Mouse (Mus musculus) intestine, embryonic 15.5 days (tissue): ENCODE measurements at regions not wholly inside any gene's neighbourhood (a gene's known extent, or its start where the extent isn't known, plus 50 kb on each side); places are given as distances from the start of the nearest gene placed in this dataset.

Source experiments
- ATAC-seq: fragments of 200-750 bp; cut with Nextera tagmentation; 2 replicates; pipeline ENCODE4 v1.8.0; 2017; ENCODE audit warnings: moderate TSS enrichment, moderate library complexity
- H3K27ac ChIP-seq: fragments of 300-500 bp; sonication (generic); 2 replicates; pipeline ENCODE4 v1.5.1; 2015; ENCODE audit warnings: mild to moderate bottlenecking, inconsistent platforms
- H3K27me3 ChIP-seq: fragments of 300-500 bp; sonication (generic); replicated peaks from 2 replicates; pipeline ENCODE4 v1.6.1; 2015; ENCODE audit warnings: inconsistent platforms
- H3K36me3 ChIP-seq: fragments of 300-500 bp; sonication (generic); 2 replicates; pipeline ENCODE4 v1.6.1; 2015; ENCODE audit warnings: inconsistent platforms
- H3K4me1 ChIP-seq: fragments of 300-500 bp; sonication (generic); replicated peaks from 2 replicates; pipeline ENCODE4 v1.6.1; 2015; ENCODE audit warnings: inconsistent platforms
- H3K4me2 ChIP-seq: fragments of 300-500 bp; sonication (generic); replicated peaks from 2 replicates; pipeline ENCODE4 v1.6.1; 2015; ENCODE audit warnings: mild to moderate bottlenecking, inconsistent platforms
- H3K4me3 ChIP-seq: fragments of 300-500 bp; sonication (generic); replicated peaks from 2 replicates; pipeline ENCODE4 v1.5.1; 2015; ENCODE audit warnings: inconsistent platforms
- H3K9ac ChIP-seq: fragments of 300-500 bp; sonication (generic); 2 replicates; pipeline ENCODE4 v1.6.1; 2015; ENCODE audit warnings: inconsistent platforms
- H3K9me3 ChIP-seq: fragments of 300-500 bp; sonication (generic); 2 replicates; pipeline ENCODE4 v1.6.1; 2016; ENCODE audit warnings: inconsistent platforms
- WGBS: fragments of 180-500 bp; shearing (Covaris S2); methylation state at CpG from one replicate; pipeline ENCODE4 v1.1.7; 2015; 5-methylcytosine and 5-hydroxymethylcytosine counted together

- H3K9me3 ChIP-seq, result no peaks in the 10 kb centered on the region
- H3K4me1 ChIP-seq, result no peaks in the 10 kb centered on the region
- H3K9ac ChIP-seq, result no peak overlapping the region
- H3K4me3 ChIP-seq, result no peak overlapping the region
- no peaks in the 10 kb centered on the region for H3K36me3 ChIP-seq
- 40% methylated on average over 7 of the region's 7 CpGs for WGBS
- H3K27me3 ChIP-seq, result no peaks in the 10 kb centered on the region
- H3K4me2 ChIP-seq, result no peak overlapping the region
- no peak overlapping the region for H3K27ac ChIP-seq
- ATAC-seq, result no peak
These were observed 549.8 kb downstream of the Nfib start for GRCm38 (mm10) chr4:82155642-82156320.

- 88% methylated on average over 9 of the region's 9 CpGs for WGBS
- H3K27me3 ChIP-seq, result no peaks in the 10 kb centered on the region
These were observed 551.5 kb downstream of the Nfib start for GRCm38 (mm10) chr4:82154021-82154555.

GRCm38 (mm10) chr4:82153604-82154003 is 551.9 kb downstream of the Nfib start:
- Histone ChIP-seq H3K27me3 (no peaks in the 10 kb centered on the region), H3K4me1 (no peaks in the 10 kb centered on the region), H3K9ac (no peak overlapping the region), H3K9me3 (no peaks in the 10 kb centered on the region), H3K27ac (no peak overlapping the region), H3K4me3 (no peak overlapping the region), H3K36me3 (no peaks in the 10 kb centered on the region), H3K4me2 (no peak overlapping the region)
- ATAC-seq, result no peak
- 78% methylated on average over 5 of the region's 5 CpGs for WGBS

More at GRCm38 (mm10) chr4:82154021-82154555, 551.5 kb downstream of the Nfib start:
- Histone ChIP-seq H3K36me3 (no peaks in the 10 kb centered on the region), H3K9me3 (no peaks in the 10 kb centered on the region), H3K4me1 (no peaks in the 10 kb centered on the region), H3K9ac (no peak overlapping the region), H3K27ac (no peak overlapping the region), H3K4me3 (no peak overlapping the region), H3K4me2 (no peak overlapping the region)
- ATAC-seq, result no peak

GRCm38 (mm10) chr4:82149957-82150356 is 555.6 kb downstream of the Nfib start:
- Histone ChIP-seq H3K4me1 (no peaks in the 10 kb centered on the region), H3K9me3 (no peaks in the 10 kb centered on the region), H3K36me3 (no peaks in the 10 kb centered on the region), H3K4me2 (no peak overlapping the region), H3K9ac (no peak overlapping the region), H3K4me3 (no peak overlapping the region), H3K27me3 (no peaks in the 10 kb centered on the region), H3K27ac (no peak overlapping the region)
- WGBS, result 66% methylated on average over 1 of the region's 1 CpGs
- ATAC-seq, result no peak

GRCm38 (mm10) chr4:82148129-82149064 is 557.2 kb downstream of the Nfib start:
- Histone ChIP-seq H3K4me1 (no peaks in the 10 kb centered on the region), H3K9me3 (no peaks in the 10 kb centered on the region), H3K9ac (no peak overlapping the region), H3K27me3 (no peaks in the 10 kb centered on the region), H3K4me2 (no peak overlapping the region), H3K27ac (no peak overlapping the region), H3K36me3 (no peaks in the 10 kb centered on the region), H3K4me3 (no peak overlapping the region)
- 51% methylated on average over 6 of the region's 6 CpGs for WGBS
- ATAC-seq, result no peak

GRCm38 (mm10) chr4:82142391-82142790 is 563.2 kb downstream of the Nfib start:
- no peak overlapping the region for H3K9ac ChIP-seq
- H3K4me3 ChIP-seq, result no peak overlapping the region
- no peak overlapping the region for H3K4me2 ChIP-seq
- ATAC-seq, result no peak
- no peaks in the 10 kb centered on the region for H3K36me3 ChIP-seq
- WGBS, result 69% methylated on average over 3 of the region's 3 CpGs
- no peaks in the 10 kb centered on the region for H3K9me3 ChIP-seq
- H3K4me1 ChIP-seq, result no peaks in the 10 kb centered on the region
- no peak overlapping the region for H3K27ac ChIP-seq
- no peaks in the 10 kb centered on the region for H3K27me3 ChIP-seq

- Histone ChIP-seq H3K36me3 (no peaks in the 10 kb centered on the region), H3K4me1 (no peaks in the 10 kb centered on the region), H3K9ac (no peak overlapping the region), H3K27me3 (no peaks in the 10 kb centered on the region), H3K27ac (no peak overlapping the region), H3K9me3 (no peaks in the 10 kb centered on the region), H3K4me3 (no peak overlapping the region), H3K4me2 (no peak overlapping the region)
- no peak for ATAC-seq
- WGBS, result 93% methylated on average over 6 of the region's 6 CpGs
These were observed 565.7 kb downstream of the Nfib start for GRCm38 (mm10) chr4:82139806-82140205.

- Histone ChIP-seq H3K4me1 (no peaks in the 10 kb centered on the region), H3K36me3 (no peaks in the 10 kb centered on the region), H3K9me3 (no peaks in the 10 kb centered on the region), H3K27ac (no peak overlapping the region), H3K4me2 (no peak overlapping the region), H3K27me3 (no peaks in the 10 kb centered on the region), H3K9ac (no peak overlapping the region), H3K4me3 (no peak overlapping the region)
- WGBS, result 100% methylated on average over 1 of the region's 1 CpGs
- ATAC-seq, result no peak
These were observed 566.5 kb downstream of the Nfib start for GRCm38 (mm10) chr4:82139016-82139415.

GRCm38 (mm10) chr4:82132851-82133250 is 572.7 kb downstream of the Nfib start:
- Histone ChIP-seq H3K27ac (no peak overlapping the region), H3K4me1 (no peaks in the 10 kb centered on the region), H3K9ac (no peak overlapping the region), H3K36me3 (no peaks in the 10 kb centered on the region), H3K4me2 (no peak overlapping the region), H3K27me3 (no peaks in the 10 kb centered on the region), H3K4me3 (no peak overlapping the region), H3K9me3 (no peaks in the 10 kb centered on the region)
- no peak for ATAC-seq
- 72% methylated on average over 3 of the region's 3 CpGs for whole genome bisulfite sequencing

GRCm38 (mm10) chr4:82132326-82132725 is 573.2 kb downstream of the Nfib start:
- no peak for ATAC-seq
- H3K4me3 ChIP-seq, result no peak overlapping the region
- no peak overlapping the region for H3K9ac ChIP-seq
- no peak overlapping the region for H3K27ac ChIP-seq
- H3K9me3 ChIP-seq, result no peaks in the 10 kb centered on the region
- no peaks in the 10 kb centered on the region for H3K4me1 ChIP-seq
- H3K36me3 ChIP-seq, result no peaks in the 10 kb centered on the region
- no peak overlapping the region for H3K4me2 ChIP-seq
- no peaks in the 10 kb centered on the region for H3K27me3 ChIP-seq
- 92% methylated on average over 4 of the region's 4 CpGs for WGBS

- 39% methylated on average over 1 of the region's 1 CpGs for whole genome bisulfite sequencing
- H3K27ac ChIP-seq, result no peak overlapping the region
- H3K27me3 ChIP-seq, result no peaks in the 10 kb centered on the region
- no peak overlapping the region for H3K4me2 ChIP-seq
- no peak overlapping the region for H3K9ac ChIP-seq
- H3K4me1 ChIP-seq, result no peaks in the 10 kb centered on the region
- no peaks in the 10 kb centered on the region for H3K9me3 ChIP-seq
- ATAC-seq, result peak; percentile 82
- H3K4me3 ChIP-seq, result no peak overlapping the region
- no peaks in the 10 kb centered on the region for H3K36me3 ChIP-seq
These were observed 576.1 kb downstream of the Nfib start for GRCm38 (mm10) chr4:82129471-82129870.

- Histone ChIP-seq H3K9ac (no peak overlapping the region), H3K36me3 (no peaks in the 10 kb centered on the region), H3K27me3 (no peaks in the 10 kb centered on the region), H3K27ac (no peak overlapping the region), H3K4me2 (no peak overlapping the region), H3K4me3 (no peak overlapping the region), H3K4me1 (no peaks in the 10 kb centered on the region), H3K9me3 (no peaks in the 10 kb centered on the region)
- no peak for ATAC-seq
- WGBS, result 78% methylated on average over 5 of the region's 5 CpGs
These were observed 581.8 kb downstream of the Nfib start for GRCm38 (mm10) chr4:82123733-82124132.
